Mouse (Mus musculus) heart, adult 9 months (tissue): Measurements from ENCODE around the gene Cacna2d2.

ENCODE experiments used
- DNase-seq, 2 experiments: peaks; one replicate each; pipeline ENCODE4 v3.0.0; 2022; ENCODE audit warnings: low spot score in 2 of 2

Cacna2d2 gene

DNA sequence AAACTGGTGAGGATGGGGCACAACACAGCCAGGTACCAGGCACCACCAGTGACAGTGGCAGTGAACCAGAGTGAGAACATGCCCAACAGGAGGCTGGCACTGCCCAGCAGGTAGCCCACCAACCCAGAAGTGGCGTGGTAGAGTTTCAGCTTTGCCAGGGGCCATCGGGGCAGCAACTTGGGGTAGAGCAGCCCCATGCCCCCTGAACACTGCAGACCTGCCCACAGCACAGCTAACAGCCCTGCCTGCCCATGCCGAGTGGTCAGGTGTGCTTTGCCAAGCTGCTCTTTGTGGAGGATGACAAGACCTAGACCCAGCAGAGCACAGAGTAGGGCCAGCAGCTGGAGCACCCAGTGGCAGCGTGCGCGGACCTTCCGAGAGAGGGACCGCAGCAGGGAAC lies 140.5 kb downstream of the Cacna2d2 start:
- DNase-seq, result no peak

GRCm38 (mm10) chr9:107540420-107540819 lies 141.0 kb downstream of the Cacna2d2 start:
- no peak for DNase-seq

GRCm38 (mm10) chr9:107541005-107541404 lies 141.6 kb downstream of the Cacna2d2 start:
- DNase-seq, result no peak

DNA sequence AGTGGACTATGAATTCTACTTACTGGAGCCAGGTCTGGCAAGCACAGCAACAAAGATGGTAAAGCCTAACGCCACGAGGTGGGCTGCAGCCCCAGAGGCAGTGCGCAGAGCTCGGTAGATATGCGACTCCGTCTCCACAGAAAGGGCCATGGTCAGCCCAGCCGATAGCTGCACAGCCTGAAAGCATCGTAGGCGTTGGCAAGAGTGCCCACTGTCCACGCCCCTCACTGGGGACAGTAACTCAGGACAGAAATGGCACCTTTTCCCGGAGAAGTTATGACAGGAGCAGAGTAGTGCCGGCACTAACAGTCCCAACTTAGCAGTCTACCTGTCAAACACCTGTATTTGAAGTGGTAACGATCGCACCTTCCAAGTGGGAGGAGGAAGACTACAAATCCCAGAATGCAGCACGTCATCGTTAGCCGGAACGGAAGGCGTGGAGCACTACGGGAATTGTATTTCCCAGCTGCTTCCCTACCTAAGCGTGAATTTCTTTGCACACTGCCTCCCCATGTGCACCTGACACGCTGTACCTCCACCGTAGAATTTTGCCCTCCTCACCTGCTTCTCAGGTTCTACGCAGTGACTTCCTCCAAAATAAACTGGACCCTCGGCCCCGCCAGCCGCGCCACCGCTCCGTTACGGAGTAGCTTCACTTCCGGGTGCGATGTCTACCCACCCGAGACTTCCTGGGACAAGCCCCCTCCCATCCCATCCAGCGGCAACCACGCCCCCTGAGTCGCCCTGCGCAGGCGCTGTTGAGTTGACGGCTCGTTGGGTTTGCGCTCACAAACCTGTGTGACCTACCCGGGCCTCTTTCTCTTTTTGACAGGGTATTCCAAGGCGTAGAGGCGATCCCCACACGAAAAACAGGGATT lies 142.3 kb downstream of the Cacna2d2 start, which contains the start of the genes Cyb561d2 and Nprl2:
TSS of gene Cyb561d2 (minus strand) at position 720 of the 878 bp plus-strand sequence.
TSS of gene Nprl2 (plus strand) at position 753 of the 878 bp plus-strand sequence.
- peak; percentile 93 to 96 for DNase-seq

DNA sequence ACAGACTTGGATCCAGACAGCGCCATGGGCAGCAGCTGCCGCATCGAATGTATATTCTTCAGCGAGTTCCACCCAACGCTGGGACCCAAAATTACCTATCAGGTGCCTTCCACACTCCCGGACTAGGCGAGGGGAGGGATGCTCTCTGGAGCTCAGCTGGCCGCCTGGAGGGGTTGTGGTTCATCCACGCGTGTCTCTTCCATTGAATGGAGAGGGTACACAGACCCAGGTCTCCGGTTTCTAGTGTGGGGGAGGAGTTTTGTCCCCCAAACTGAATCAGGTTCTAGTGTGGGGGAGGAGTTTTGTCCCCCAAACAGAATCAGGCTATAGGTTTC lies 142.9 kb downstream of the Cacna2d2 start:
- DNase-seq, result no peak

DNA sequence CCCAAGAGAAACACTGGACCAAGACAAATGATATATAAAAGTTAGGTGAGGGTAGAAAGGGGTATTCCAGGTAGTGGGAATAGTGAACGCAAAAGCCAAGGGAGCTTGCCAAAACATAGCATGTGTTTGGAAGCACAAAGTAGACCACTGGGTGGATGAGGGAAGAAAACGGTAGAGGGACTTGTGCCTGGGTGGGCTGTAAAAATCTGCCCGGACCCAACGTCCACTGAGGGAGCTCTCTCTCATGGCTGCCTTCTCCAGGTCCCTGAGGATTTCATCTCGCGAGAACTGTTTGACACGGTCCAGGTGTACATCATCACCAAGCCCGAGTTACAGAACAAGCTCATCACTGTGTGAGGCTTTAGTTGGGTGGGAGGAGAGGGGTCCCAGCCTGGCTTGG lies 143.3 kb downstream of the Cacna2d2 start:
- no peak for DNase-seq

- no peak for DNase-seq
These were observed 143.9 kb downstream of the Cacna2d2 start for GRCm38 (mm10) chr9:107543299-107543698.

GRCm38 (mm10) chr9:107544196-107544700 lies 144.8 kb downstream of the Cacna2d2 start:
- DNase-seq, result no peak

DNA sequence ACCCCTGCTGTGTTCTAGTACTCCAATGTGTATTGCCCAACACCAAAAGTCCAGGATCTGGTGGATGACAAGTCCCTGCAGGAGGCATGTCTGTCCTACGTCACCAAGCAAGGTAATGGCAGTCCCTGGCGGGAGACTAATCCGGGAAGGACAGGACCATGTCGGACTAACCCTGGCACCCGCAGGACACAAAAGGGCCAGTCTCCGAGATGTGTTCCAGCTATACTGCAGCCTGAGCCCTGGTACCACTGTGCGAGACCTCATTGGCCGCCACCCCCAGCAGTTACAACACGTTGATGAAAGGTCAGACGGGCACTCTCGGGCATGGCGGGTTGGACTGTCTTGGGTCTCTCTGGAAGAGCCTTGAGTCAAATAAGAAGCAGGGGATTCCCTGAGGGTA lies 145.3 kb downstream of the Cacna2d2 start:
- DNase-seq, result no peak

GRCm38 (mm10) chr9:107545199-107545598 lies 145.8 kb downstream of the Cacna2d2 start:
- DNase-seq, result no peak

DNA sequence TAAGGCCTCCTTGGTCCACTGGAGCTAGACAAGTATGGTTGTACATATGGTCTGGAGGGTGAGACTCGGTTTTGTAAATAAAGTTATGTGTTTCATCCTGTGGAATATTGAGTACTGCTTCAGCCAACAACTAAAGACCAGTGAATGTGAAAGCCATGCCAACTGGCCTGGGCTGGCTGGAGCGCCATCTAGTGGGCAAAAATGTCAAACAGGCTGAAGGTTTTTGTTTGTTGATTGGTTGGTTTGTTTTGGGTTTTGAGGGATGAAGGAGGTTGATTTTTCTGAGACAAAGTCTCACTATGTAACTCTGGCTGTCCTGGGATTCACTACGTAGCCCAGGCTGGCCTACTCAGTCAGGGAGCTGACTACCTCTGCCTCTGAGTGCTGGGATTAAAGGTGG lies 146.2 kb downstream of the Cacna2d2 start:
- DNase-seq, result peak in 1 of 2 experiments; percentile 65

- peak; percentile 84 to 89 for DNase-seq
These were observed 147.6 kb downstream of the Cacna2d2 start, which contains the start of gene Zmynd10 for GRCm38 (mm10) chr9:107547026-107547425. Gene Zmynd10 (plus strand): TSS chr9:107547298.

DNA sequence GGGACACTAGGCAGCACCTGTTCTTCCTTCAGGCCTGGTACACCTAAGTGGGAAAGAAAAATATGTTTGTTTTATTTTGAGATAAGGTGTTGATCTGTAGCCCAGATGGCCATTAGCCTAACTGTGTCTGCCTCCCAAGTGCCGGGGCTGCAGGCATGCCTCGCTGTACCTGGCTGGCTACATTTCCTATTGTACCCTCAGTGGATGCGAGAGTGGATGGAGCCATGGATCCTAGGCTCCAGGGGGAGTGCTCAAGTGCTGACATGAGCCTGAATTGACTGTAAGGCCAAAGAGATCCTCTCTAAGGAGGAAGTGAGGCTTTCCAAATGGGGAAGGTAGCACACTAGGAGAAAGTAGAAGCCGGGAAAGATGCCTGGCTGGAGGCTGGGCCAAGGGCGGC lies 148.5 kb downstream of the Cacna2d2 start:
- DNase-seq, result no peak

DNA sequence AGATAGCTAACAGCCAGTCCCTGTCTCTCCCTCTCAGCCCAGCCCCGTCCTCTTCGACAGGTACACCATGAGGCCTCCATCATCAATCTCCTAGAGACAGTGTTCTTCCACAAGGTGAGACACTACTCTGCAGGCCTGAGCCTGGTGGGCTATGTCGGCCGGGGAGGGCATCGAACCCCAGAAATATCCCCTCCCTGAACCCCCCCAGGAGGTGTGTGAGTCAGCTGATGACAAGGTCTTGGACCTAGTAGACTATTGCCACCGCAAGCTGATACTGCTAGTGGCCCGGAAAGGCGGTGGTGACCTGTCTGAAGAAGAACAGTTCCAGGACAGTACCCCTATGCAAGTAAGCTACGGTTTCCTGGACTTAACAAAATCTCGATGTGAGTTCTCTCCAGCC lies 149.4 kb downstream of the Cacna2d2 start:
- no peak for DNase-seq

- DNase-seq, result no peak
These were observed 150.1 kb downstream of the Cacna2d2 start for GRCm38 (mm10) chr9:107549297-107550074.

DNA sequence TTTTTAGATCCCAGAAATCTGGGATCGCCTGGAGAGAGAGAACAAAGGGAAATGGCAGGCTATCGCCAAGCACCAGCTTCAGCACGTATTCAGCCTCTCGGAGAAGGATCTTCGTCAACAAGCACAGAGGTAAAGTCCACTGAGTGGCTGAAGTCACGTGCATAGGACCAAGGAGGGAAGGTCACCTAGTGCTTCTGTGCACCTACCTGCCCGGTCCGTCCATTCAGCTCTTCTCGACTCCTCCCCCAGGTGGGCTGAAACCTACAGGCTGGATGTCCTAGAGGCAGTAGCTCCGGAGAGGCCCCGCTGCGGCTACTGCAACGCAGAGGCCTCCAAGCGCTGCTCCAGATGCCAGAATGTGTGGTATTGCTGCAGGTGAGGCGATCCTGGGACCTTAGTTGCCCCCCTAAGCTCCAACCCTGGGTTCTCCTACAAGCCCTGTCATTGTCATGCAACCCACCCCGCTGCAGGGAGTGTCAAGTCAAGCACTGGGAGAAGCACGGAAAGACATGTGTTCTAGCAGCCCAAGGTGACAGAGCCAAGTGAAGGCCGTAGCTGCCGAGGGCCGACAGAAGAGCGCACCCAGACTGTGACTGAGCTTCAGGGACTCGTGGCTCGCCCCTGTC lies 151.2 kb downstream of the Cacna2d2 start:
- no peak for DNase-seq

DNA sequence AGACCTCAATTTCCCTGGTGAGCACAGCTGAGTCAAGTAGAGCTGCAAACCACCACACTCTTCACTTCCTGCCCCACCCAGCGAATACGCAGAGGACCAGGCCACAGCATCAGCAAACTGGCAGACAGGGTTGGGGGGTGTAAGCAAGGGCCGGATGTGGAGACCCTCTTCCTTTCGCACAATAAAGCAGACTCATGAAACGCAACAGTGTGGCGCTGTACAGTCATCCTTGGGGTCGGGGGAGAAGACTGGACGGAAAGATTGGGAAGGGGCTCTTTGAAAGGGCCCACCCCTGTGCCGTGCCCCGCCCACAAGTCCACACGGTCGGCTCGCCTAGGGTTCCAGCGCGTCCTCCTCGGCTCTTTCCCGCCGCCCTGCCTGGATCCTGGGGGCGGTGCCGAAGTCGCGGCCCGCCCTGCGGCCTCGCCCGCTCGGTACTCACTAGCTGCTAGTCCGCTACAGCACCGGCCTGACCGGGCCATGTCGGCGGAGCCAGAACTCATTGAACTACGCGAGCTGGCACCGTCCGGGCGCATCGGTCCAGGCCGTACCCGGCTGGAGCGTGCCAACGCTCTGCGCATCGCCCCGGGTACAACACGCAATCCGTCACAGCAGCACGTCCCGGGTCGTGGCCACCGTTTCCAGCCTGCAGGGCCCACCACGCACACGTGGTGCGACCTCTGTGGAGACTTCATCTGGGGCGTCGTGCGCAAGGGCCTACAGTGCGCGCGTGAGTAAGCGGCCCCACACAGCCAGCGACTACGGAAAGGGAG lies 151.9 kb downstream of the Cacna2d2 start, which contains the start of gene Rassf1:
TSS of gene Rassf1 (plus strand) at position 439 of the 773 bp plus-strand sequence.
- DNase-seq, result peak; percentile 79 to 80

- no peak for DNase-seq
These were observed 152.5 kb downstream of the Cacna2d2 start for GRCm38 (mm10) chr9:107551890-107552355.

DNA sequence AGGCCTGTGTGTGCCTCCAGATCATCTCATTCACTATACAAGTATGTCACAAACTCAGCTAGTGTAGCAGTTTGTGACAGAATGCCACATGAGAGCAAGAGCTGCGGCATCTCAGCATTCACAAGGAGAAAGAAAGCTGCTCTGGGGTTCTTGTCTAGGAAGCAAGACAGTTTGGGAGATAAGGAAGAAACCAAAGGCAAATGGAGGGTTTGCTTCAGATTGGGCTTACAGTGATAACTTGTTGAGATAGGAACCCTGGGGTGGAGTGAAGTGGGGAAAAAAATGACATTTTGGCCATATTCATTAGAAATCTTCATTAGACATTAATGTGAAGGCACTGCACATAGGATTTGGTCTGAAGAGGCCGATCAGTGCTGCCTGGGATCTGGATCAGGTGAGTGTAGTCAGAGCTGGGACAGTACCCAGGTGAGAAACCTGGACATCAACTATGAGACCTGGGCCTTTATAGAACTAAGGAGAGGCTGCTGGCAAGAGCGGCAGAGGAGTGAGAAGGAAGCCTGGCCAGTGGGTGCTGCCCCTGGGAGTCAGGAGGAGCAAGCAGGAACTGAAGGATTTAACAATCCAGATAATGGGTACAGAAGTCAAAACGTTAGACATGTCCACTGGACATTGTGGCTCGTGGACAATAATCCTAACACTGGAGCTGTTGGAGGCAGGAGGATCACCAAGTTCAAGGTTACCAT lies 153.4 kb downstream of the Cacna2d2 start:
- no peak for DNase-seq
